Mouse (Mus musculus) heart, adult 2 months (tissue): ENCODE data around the gene Rps6kc1. TPM values are rescaled to one million over a fixed set of nuclear protein-coding genes. Genes with fewer than 3 reads are reported as not detected.
A peak's percentile ranks its signal among the peaks of the same experiment; 100 is the strongest.

Source experiments
- DNase-seq, 2 experiments: peaks; one replicate each; pipeline ENCODE4 v3.0.0; 2021
- H3K27ac ChIP-seq: fragments of 200-600 bp; 2 replicates; pipeline ENCODE4 v1.8.1; 2022
- H3K27me3 ChIP-seq: fragments of 200-500 bp; 2 replicates; pipeline ENCODE4 v1.6.1; 2012; ENCODE audit warnings: mild to moderate bottlenecking, low read length, inconsistent platforms, mixed read lengths; ENCODE audit not compliant: control insufficient read depth, insufficient read depth
- H3K36me3 ChIP-seq: fragments of 200-500 bp; 2 replicates; pipeline ENCODE4 v1.6.1; 2012; ENCODE audit warnings: low read length, inconsistent platforms; ENCODE audit not compliant: control insufficient read depth, insufficient read depth
- H3K4me1 ChIP-seq: fragments of 200-500 bp; 2 replicates; pipeline ENCODE4 v1.6.1; 2011; ENCODE audit warnings: low read length; ENCODE audit not compliant: control insufficient read depth, insufficient read depth
- H3K4me3 ChIP-seq: fragments of 200-600 bp; 2 replicates; pipeline ENCODE4 v1.8.1; 2022
- H3K79me2 ChIP-seq: fragments of 200-500 bp; replicated peaks from 2 replicates; pipeline ENCODE4 v1.6.1; 2012; ENCODE audit warnings: mild to moderate bottlenecking, inconsistent platforms, low read length, moderate library complexity, mixed read lengths; ENCODE audit not compliant: control insufficient read depth, insufficient read depth
- H3K9ac ChIP-seq: fragments of 200-500 bp; 2 replicates; pipeline ENCODE4 v1.6.1; 2012; ENCODE audit warnings: low read depth, mild to moderate bottlenecking, control low read depth, inconsistent platforms, low read length, mixed read lengths
- CTCF ChIP-seq: fragments of 200-600 bp; IDR thresholded peaks from 2 replicates; pipeline ENCODE4 v1.8.1; 2022; ENCODE audit warnings: antibody characterized with exemption, mild to moderate bottlenecking, moderate library complexity
- EP300 ChIP-seq: fragments of 200-500 bp; IDR thresholded peaks from 2 replicates; pipeline ENCODE4 v1.6.1; 2011; ENCODE audit warnings: low read depth, low read length, control low read depth; ENCODE audit not compliant: insufficient read depth
- POLR2A ChIP-seq: fragments of 200-500 bp; IDR thresholded peaks from 2 replicates; pipeline ENCODE4 v1.6.1; 2011; ENCODE audit warnings: mild to moderate bottlenecking, low read depth, low read length, control low read depth; ENCODE audit not compliant: insufficient read depth
- WGBS: fragments of 180-500 bp; shearing (Covaris S2); methylation state at CpG from one replicate; pipeline ENCODE4 v1.1.7; 2018; 5-methylcytosine and 5-hydroxymethylcytosine counted together
- intact Hi-C: fragments of 180-260 bp; cut with DNase I; formaldehyde crosslinking; loops from one replicate; pipeline ENCODE4 v1.15.1; 2025
- polyA plus RNA-seq: library from polyadenylated mRNA; depleted of rRNA; stranded (reverse); fragments of >200 nt; gene quantifications from 2 replicates; pipeline ENCODE4 v1.2.3, GENCODE M21; 2012
- total RNA-seq, 2 experiments: library from RNA; stranded (reverse); gene quantifications; 2 replicates each; pipeline ENCODE4 v1.2.3; 2021

Gene Rps6kc1
- total and polyA plus RNA-seq, 3 experiments, result 6.9 to 18.9 (median 15.6) TPM

- TF ChIP-seq CTCF (no peak), EP300 (no peak), POLR2A (no peak)
- H3K36me3 ChIP-seq, result no peaks in the 10 kb centered on the region
- DNase-seq, result no peak
- no peaks in the 10 kb centered on the region for H3K4me1 ChIP-seq
- no peak overlapping the region for H3K27ac ChIP-seq
- H3K79me2 ChIP-seq, result no peaks in the 10 kb centered on the region
- no peak overlapping the region for H3K9ac ChIP-seq
- intact Hi-C loops, result no loop called here
- no peaks in the 10 kb centered on the region for H3K27me3 ChIP-seq
- 74% methylated on average over 25 of the region's 25 CpGs for WGBS
- H3K4me3 ChIP-seq, result no peak overlapping the region
These were observed 229.3 kb downstream of the Rps6kc1 start for GRCm38 (mm10) chr1:190682021-190682926.

- Histone ChIP-seq H3K9ac (no peak overlapping the region), H3K36me3 (no peaks in the 10 kb centered on the region), H3K4me1 (no peaks in the 10 kb centered on the region), H3K27ac (no peak overlapping the region), H3K4me3 (no peak overlapping the region), H3K79me2 (no peaks in the 10 kb centered on the region), H3K27me3 (no peaks in the 10 kb centered on the region)
- no peak for TF ChIP-seq POLR2A
- TF ChIP-seq CTCF, result no peak
- TF ChIP-seq EP300, result no peak
- intact Hi-C loops, result no loop called here
- DNase-seq, result no peak
- 76% methylated on average over 3 of the region's 3 CpGs for WGBS
These were observed 236.1 kb downstream of the Rps6kc1 start for GRCm38 (mm10) chr1:190675455-190675854.

GRCm38 (mm10) chr1:190669099-190669498, 242.5 kb downstream of the Rps6kc1 start:
- intact Hi-C loops, result loop anchor here (10.0 kb wide), 1 partner anchor 494 kb away; the partner anchor contains the start of gene Prox1
- Histone ChIP-seq H3K27ac (peak overlapping the region; percentile 15; the same call in 1 of the 2 replicates), H3K27me3 (no peaks in the 10 kb centered on the region), H3K36me3 (no peaks in the 10 kb centered on the region), H3K4me1 (no peaks in the 10 kb centered on the region), H3K9ac (no peak overlapping the region), H3K79me2 (no peaks in the 10 kb centered on the region), H3K4me3 (no peak overlapping the region)
- no peak for TF ChIP-seq EP300
- no peak for TF ChIP-seq CTCF
- no peak for TF ChIP-seq POLR2A
- WGBS, result 50% methylated on average over 10 of the region's 10 CpGs
- DNase-seq, result peak; percentile 20 to 32

GRCm38 (mm10) chr1:190667821-190668220, 243.7 kb downstream of the Rps6kc1 start:
- Histone ChIP-seq H3K4me1 (no peaks in the 10 kb centered on the region), H3K4me3 (no peak overlapping the region), H3K27me3 (no peaks in the 10 kb centered on the region), H3K36me3 (no peaks in the 10 kb centered on the region), H3K9ac (no peak overlapping the region), H3K79me2 (no peaks in the 10 kb centered on the region), H3K27ac (no peak overlapping the region)
- intact Hi-C loops, result loop anchor here (10.0 kb wide), 1 partner anchor 493 kb away; the partner anchor contains the start of gene Prox1
- no peak for TF ChIP-seq EP300
- no peak for TF ChIP-seq POLR2A
- TF ChIP-seq CTCF, result no peak
- no peak for DNase-seq
- WGBS, result 96% methylated on average over 11 of the region's 11 CpGs

GRCm38 (mm10) chr1:190667326-190667725, 244.2 kb downstream of the Rps6kc1 start:
- 85% methylated on average over 5 of the region's 5 CpGs for WGBS
- TF ChIP-seq EP300 (no peak), POLR2A (no peak), CTCF (no peak)

GRCm38 (mm10) chr1:190665490-190665875, 246.1 kb downstream of the Rps6kc1 start:
- H3K27me3 ChIP-seq, result no peaks in the 10 kb centered on the region
- no peaks in the 10 kb centered on the region for H3K79me2 ChIP-seq
- no peak for DNase-seq
- no peak overlapping the region for H3K9ac ChIP-seq
- H3K27ac ChIP-seq, result no peak overlapping the region
- H3K4me3 ChIP-seq, result no peak overlapping the region
- no peaks in the 10 kb centered on the region for H3K36me3 ChIP-seq
- WGBS, result 82% methylated on average over 8 of the region's 8 CpGs
- intact Hi-C loops, result loop anchor here (10.0 kb wide), 1 partner anchor 491 kb away; the partner anchor contains the start of gene Prox1
- TF ChIP-seq CTCF (no peak), EP300 (no peak), POLR2A (no peak)
- H3K4me1 ChIP-seq, result no peaks in the 10 kb centered on the region

More at GRCm38 (mm10) chr1:190667326-190667725, 244.2 kb downstream of the Rps6kc1 start:
- DNase-seq, result no peak
- H3K4me3 ChIP-seq, result no peak overlapping the region
- no peaks in the 10 kb centered on the region for H3K36me3 ChIP-seq
- H3K27ac ChIP-seq, result no peak overlapping the region
- H3K27me3 ChIP-seq, result no peaks in the 10 kb centered on the region
- H3K4me1 ChIP-seq, result no peaks in the 10 kb centered on the region
- no peaks in the 10 kb centered on the region for H3K79me2 ChIP-seq
- intact Hi-C loops, result loop anchor here (10.0 kb wide), 1 partner anchor 493 kb away; the partner anchor contains the start of gene Prox1
- H3K9ac ChIP-seq, result no peak overlapping the region
